Mouse (Mus musculus) ES-E14 (cell line): ENCODE measurements at regions not wholly inside any gene's neighbourhood (a gene's known extent, or its start where the extent isn't known, plus 50 kb on each side); places are given as distances from the start of the nearest gene placed in this dataset.

Source experiments
- DNase-seq: peaks from one replicate; pipeline ENCODE4 v3.0.0-alpha.2; 2013; ENCODE audit warnings: low read depth, low spot score
- H3K27ac ChIP-seq: 2 replicates; pipeline ENCODE4 v1.5.1; 2012; ENCODE audit warnings: low read depth, mild to moderate bottlenecking, low read length, moderate library complexity, mixed read lengths; ENCODE audit not compliant: poor library complexity, insufficient read depth, severe bottlenecking
- H3K36me3 ChIP-seq: 2 replicates; pipeline ENCODE4 v1.6.1; 2012; ENCODE audit warnings: mild to moderate bottlenecking, low read length, moderate library complexity, mixed read lengths; ENCODE audit not compliant: control insufficient read depth, poor library complexity, insufficient read depth, severe bottlenecking
- H3K4me1 ChIP-seq, 2 experiments: fragments of 150-350 bp in 1 of 2; sonication (generic) in 1 of 2; 2 replicates each; pipeline ENCODE4 v1.6.1; 2012; ENCODE audit warnings: low read length in 2 of 2, mild to moderate bottlenecking in 1 of 2, mixed read lengths in 1 of 2; ENCODE audit not compliant: control insufficient read depth in 2 of 2, insufficient read depth in 2 of 2, poor library complexity in 1 of 2
- H3K4me3 ChIP-seq, 2 experiments: fragments of 150-350 bp in 1 of 2; sonication (generic) in 1 of 2; 2 replicates each; pipeline ENCODE4 v1.5.1; 2012; ENCODE audit warnings: low read length in 2 of 2, low read depth in 1 of 2, mild to moderate bottlenecking in 1 of 2, mixed read lengths in 1 of 2; ENCODE audit not compliant: insufficient read depth in 1 of 2, poor library complexity in 1 of 2, severe bottlenecking in 1 of 2
- H3K9ac ChIP-seq: 2 replicates; pipeline ENCODE4 v1.6.1; 2012; ENCODE audit warnings: low read depth, mild to moderate bottlenecking, low read length, mixed read lengths; ENCODE audit not compliant: poor library complexity, insufficient read depth, severe bottlenecking
- H3K9me3 ChIP-seq: fragments of 150-350 bp; sonication (generic); 2 replicates; pipeline ENCODE4 v1.6.1; 2012; ENCODE audit warnings: low read depth, mild to moderate bottlenecking, low read length; ENCODE audit not compliant: control insufficient read depth, insufficient read depth
- CHD2 ChIP-seq: IDR thresholded peaks from 2 replicates; pipeline ENCODE4 v1.6.1; 2014; ENCODE audit warnings: mild to moderate bottlenecking, low read depth, low read length, inconsistent platforms
- HCFC1 ChIP-seq: IDR thresholded peaks from 2 replicates; pipeline ENCODE4 v1.6.1; 2012; ENCODE audit warnings: low read length, inconsistent platforms, borderline replicate concordance; ENCODE audit not compliant: insufficient read depth
- MAFK ChIP-seq: IDR thresholded peaks from 2 replicates; pipeline ENCODE4 v1.6.1; 2014; ENCODE audit warnings: mild to moderate bottlenecking, low read depth, low read length, inconsistent platforms; ENCODE audit not compliant: insufficient read depth
- ZC3H11A ChIP-seq: IDR thresholded peaks from 2 replicates; pipeline ENCODE4 v1.6.1; 2012; ENCODE audit warnings: low read depth, mild to moderate bottlenecking, inconsistent platforms, low read length, borderline replicate concordance
- ZNF384 ChIP-seq: IDR thresholded peaks from 2 replicates; pipeline ENCODE4 v1.6.1; 2012; ENCODE audit warnings: low read depth, low read length, inconsistent platforms
- in situ Hi-C, 2 experiments: fragments of 600-800 bp; cut with MboI; formaldehyde crosslinking; loops; one replicate each; pipeline ENCODE4 v1.15.1; 2025; ENCODE audit warnings: low sequenced_read_pairs in 2 of 2, inconsistent platforms in 1 of 2; ENCODE audit not compliant: unreplicated experiment in 2 of 2

DNA sequence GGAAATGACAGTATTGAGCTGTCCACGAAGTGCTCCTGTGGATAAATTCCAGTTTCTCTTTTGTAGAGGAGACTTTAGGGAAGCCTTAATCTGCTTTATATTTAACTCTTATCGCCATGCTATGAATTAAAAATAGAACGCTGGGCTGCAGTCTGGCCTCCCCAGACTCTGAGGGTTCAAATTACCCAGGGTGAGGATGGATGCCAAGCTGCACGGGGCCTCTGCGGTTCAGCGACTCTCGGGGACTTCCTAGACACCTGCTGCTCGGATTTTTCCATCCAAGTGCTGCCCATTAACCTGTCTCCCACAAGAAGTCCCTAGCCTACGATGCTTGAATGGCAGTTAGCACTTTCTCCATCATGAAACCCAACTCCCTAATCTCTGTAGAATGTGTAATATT, 189.3 kb upstream of the Jade1 start:
- no peak for DNase-seq
- Histone ChIP-seq H3K4me1 (no peaks in the 10 kb centered on the region), H3K36me3 (no peaks in the 10 kb centered on the region), H3K9ac (no peak overlapping the region), H3K27ac (no peak overlapping the region), H3K4me3 (no peak overlapping the region), H3K9me3 (no peaks in the 10 kb centered on the region)
- in situ Hi-C loops: no loop called here
- TF ChIP-seq HCFC1 (no peak), ZNF384 (no peak), CHD2 (no peak), ZC3H11A (no peak)

DNA sequence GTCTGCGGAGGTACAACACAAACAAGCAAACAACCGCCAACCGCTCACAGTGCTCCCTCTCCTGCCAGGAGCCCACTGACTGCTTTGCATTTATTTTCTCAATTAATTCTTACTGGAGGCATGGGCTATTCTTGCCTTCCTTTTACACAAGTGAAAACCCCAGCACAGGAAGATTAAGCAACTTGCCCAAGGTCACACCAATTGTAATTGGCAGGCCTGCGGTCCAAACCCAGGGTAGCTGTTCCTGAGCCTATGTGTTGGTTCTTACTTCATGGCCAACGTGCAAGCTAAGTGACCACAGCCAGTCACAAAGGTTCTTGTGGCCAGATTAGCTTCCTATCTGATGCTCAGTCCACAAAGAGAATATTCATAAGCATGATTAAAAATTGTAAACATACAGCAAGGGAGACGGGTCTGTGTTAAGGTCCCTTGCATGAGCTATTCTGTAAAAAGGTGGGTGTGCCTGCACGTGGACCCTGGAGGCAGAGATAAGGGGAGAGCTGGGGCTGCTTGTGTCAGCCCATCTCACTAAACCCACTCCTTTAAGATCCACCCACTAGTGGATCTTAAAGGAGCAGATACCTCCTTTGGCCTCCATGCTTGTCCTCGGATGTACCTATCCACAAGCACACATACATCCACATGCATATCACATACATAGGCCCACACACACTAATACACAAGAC, 190.2 kb upstream of the Jade1 start:
- Histone ChIP-seq H3K9ac (no peak overlapping the region), H3K36me3 (no peaks in the 10 kb centered on the region), H3K4me3 (no peak overlapping the region), H3K27ac (no peak overlapping the region), H3K4me1 (no peaks in the 10 kb centered on the region), H3K9me3 (no peaks in the 10 kb centered on the region)
- no peak for TF ChIP-seq ZC3H11A
- no peak for TF ChIP-seq MAFK
- TF ChIP-seq ZNF384: no peak
- TF ChIP-seq HCFC1: no peak
- no peak for TF ChIP-seq CHD2
- in situ Hi-C loops: no loop called here
- no peak for DNase-seq

DNA sequence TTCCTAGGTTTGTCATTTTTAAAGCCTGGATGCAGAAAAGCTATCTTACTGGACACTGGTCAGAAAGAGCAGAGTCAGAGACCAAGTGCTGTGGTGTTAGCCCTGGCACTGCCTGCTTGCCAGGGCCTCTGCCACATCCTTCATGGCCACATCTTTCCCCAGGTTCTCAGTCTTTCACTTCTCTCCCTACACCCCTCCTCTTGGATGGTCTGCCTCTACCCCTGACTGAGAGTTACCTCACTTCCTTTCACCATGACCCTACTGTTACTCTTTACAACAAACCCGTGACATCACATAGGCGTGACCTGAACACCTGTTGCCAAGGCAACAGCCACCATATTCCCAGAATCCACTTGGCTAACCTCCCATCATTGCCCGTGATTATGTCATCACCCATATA, 191.6 kb upstream of the Jade1 start:
- H3K9ac ChIP-seq: no peak overlapping the region
- H3K9me3 ChIP-seq: no peaks in the 10 kb centered on the region
- no peak for DNase-seq
- no peak overlapping the region for H3K27ac ChIP-seq
- in situ Hi-C loops: no loop called here
- TF ChIP-seq ZNF384: no peak
- TF ChIP-seq CHD2: no peak
- no peak for TF ChIP-seq MAFK
- no peak for TF ChIP-seq ZC3H11A
- no peak for TF ChIP-seq HCFC1
- peaks cover 0 to 2% of the 10 kb centered on the region in 2 experiments; a peak in 1 of 4 replicates for H3K4me1 ChIP-seq
- no peaks in the 10 kb centered on the region for H3K36me3 ChIP-seq
- H3K4me3 ChIP-seq: no peak overlapping the region

DNA sequence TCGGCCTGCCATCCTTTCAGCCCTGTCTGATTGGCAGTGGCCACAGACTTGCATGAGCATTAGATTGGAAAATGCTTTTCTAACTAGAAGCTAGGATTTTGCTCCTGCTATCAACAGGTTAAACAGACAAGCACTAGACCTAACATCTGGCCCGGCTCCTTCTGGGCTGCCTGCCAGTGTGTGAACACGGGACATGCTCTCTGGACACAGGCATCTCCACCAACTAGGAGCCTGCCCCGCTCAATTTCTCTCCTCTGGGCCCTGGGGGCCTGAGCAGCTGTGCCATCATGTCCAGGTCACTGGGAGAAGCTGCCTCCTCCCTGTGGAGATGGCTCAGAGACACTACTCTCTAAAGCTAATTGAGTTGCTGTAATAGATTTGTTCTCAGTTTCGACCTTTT, 195.3 kb upstream of the Jade1 start:
- H3K9ac ChIP-seq: no peak overlapping the region
- no peak overlapping the region for H3K4me3 ChIP-seq
- in situ Hi-C loops: no loop called here
- no peak overlapping the region for H3K27ac ChIP-seq
- no peaks in the 10 kb centered on the region for H3K36me3 ChIP-seq
- H3K9me3 ChIP-seq: no peaks in the 10 kb centered on the region
- TF ChIP-seq ZC3H11A (no peak), ZNF384 (no peak), CHD2 (no peak), HCFC1 (no peak), MAFK (no peak)
- DNase-seq: no peak
- peaks cover 0 to 2% of the 10 kb centered on the region in 2 experiments; a peak in 1 of 4 replicates for H3K4me1 ChIP-seq

DNA sequence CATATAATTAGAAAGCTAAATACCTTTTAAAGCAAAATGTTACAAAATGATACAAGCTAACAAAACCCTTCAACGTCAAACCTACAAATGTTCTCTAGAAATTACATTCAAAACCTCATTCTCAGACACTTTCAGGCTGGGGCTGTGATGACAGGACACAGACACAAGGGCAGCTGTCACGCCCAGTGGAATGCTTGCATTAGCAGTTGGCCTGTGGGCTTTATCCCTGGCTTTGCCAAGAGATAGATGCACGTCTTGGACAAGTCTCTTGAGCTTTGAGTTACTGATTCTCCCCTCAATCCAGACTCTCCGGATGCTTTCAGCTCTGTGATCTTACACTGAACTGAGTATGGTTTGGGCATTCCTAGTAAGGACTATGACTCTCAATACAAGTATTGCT, 196.1 kb upstream of the Jade1 start:
- no peak for DNase-seq
- in situ Hi-C loops: no loop called here

More for the DNA sequence above, 196.1 kb upstream of the Jade1 start:
- Histone ChIP-seq H3K9ac (no peak overlapping the region), H3K27ac (no peak overlapping the region), H3K4me3 (no peak overlapping the region), H3K36me3 (no peaks in the 10 kb centered on the region), H3K9me3 (no peaks in the 10 kb centered on the region), H3K4me1 (peaks cover 0 to 2% of the 10 kb centered on the region in 2 experiments; a peak in 1 of 4 replicates)
- TF ChIP-seq ZNF384: no peak
- TF ChIP-seq HCFC1: no peak
- TF ChIP-seq CHD2: no peak
- no peak for TF ChIP-seq ZC3H11A
- no peak for TF ChIP-seq MAFK
